Mouse (Mus musculus) thymus, adult 2 months (tissue): ENCODE results near the gene 4930444G20Rik.
"Not testable (repeated sequence)": the region's sequence is repeated elsewhere in the genome, so short reads cannot be mapped to it uniquely, and the experiment has no call there.

Experiments used
- CTCF ChIP-seq: fragments of 200-500 bp; IDR thresholded peaks from 2 replicates; pipeline ENCODE4 v1.5.1; 2012; ENCODE audit warnings: mild to moderate bottlenecking, control low read depth, low read length, moderate library complexity, borderline replicate concordance; ENCODE audit not compliant: control insufficient read depth, poor library complexity, insufficient read depth; ENCODE audit errors: extremely low read depth
- POLR2A ChIP-seq: fragments of 200-500 bp; IDR thresholded peaks from 2 replicates; pipeline ENCODE4 v1.6.1; 2012; ENCODE audit warnings: mild to moderate bottlenecking, low read length, control low read depth, moderate library complexity; ENCODE audit not compliant: control insufficient read depth, poor library complexity, insufficient read depth; ENCODE audit errors: extremely low read depth

- TF ChIP-seq CTCF, POLR2A: not testable (repeated sequence)
Observed at GRCm38 (mm10) chr10:22036256-22036655, 31.6 kb downstream of the 4930444G20Rik start.
